Mouse (Mus musculus) right cerebral cortex, adult 18-20 months (tissue): ENCODE results near the gene Noxred1.
A peak's percentile ranks its signal among the peaks of the same experiment; 100 is the strongest.
"Not testable (repeated sequence)": the region's sequence is repeated elsewhere in the genome, so short reads cannot be mapped to it uniquely, and the experiment has no call there.

Experiments
- DNase-seq: peaks from one replicate; pipeline ENCODE4 v3.0.0; 2022; ENCODE audit warnings: mixed read lengths

Gene Noxred1

GRCm38 (mm10) chr12:87238632-87239031 lies at the start of gene Noxred1:
Gene Noxred1 (minus strand): TSS chr12:87238732.
- no peak for DNase-seq

DNA sequence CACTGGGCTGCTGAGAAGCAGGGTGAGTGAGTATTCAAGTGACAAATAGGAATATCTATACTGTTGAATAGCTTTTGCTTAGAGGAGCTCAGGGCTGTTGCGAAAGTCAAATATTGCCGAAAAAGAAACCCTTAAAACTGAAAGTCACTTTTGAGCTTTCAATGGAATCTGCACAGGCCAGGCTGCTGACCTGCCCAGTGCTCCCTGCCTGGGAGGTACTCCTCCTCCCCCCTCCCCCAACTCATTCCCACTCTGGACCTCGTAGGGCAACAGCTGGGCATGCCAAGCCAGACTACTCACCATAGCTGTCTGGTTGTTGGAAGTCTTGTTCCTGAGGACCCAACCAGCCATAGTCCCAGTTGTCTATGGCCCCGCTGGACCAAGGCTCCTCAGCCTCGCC lies 46.2 kb upstream of the Noxred1 start:
- no peak for DNase-seq

- DNase-seq: no peak
These were observed 45.7 kb upstream of the Noxred1 start for GRCm38 (mm10) chr12:87284268-87284667.

DNA sequence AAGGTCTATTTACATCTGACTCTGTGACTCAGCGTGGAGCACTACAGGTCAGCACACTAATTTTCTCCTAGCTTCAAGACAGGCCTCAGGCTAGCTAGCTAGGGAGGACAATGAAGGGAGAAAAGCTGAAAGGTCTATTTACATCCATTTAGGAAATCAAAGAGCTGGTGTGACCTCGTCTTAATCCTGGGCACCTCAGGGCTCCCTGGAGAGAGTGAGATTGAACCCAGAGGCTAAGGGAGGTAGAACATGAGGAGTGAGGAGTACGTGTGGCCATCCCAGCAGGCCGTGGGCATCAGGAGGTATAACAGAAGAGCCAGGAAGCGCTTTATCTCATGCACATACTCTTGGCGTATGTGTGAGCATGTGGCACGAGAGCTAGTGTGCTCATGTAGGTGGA lies 45.2 kb upstream of the Noxred1 start:
- DNase-seq: no peak

- DNase-seq: no peak
These were observed 44.2 kb upstream of the Noxred1 start for GRCm38 (mm10) chr12:87282743-87283142.

- no peak for DNase-seq
These were observed 43.2 kb upstream of the Noxred1 start for GRCm38 (mm10) chr12:87281766-87282165.

- no peak for DNase-seq
These were observed 41.3 kb upstream of the Noxred1 start for GRCm38 (mm10) chr12:87279879-87280278.

GRCm38 (mm10) chr12:87279350-87279749 lies 40.8 kb upstream of the Noxred1 start:
- DNase-seq: no peak

- no peak for DNase-seq
These were observed 39.7 kb upstream of the Noxred1 start for GRCm38 (mm10) chr12:87278118-87278730.

GRCm38 (mm10) chr12:87277251-87277650 lies 38.7 kb upstream of the Noxred1 start:
- not testable (repeated sequence) for DNase-seq

DNA sequence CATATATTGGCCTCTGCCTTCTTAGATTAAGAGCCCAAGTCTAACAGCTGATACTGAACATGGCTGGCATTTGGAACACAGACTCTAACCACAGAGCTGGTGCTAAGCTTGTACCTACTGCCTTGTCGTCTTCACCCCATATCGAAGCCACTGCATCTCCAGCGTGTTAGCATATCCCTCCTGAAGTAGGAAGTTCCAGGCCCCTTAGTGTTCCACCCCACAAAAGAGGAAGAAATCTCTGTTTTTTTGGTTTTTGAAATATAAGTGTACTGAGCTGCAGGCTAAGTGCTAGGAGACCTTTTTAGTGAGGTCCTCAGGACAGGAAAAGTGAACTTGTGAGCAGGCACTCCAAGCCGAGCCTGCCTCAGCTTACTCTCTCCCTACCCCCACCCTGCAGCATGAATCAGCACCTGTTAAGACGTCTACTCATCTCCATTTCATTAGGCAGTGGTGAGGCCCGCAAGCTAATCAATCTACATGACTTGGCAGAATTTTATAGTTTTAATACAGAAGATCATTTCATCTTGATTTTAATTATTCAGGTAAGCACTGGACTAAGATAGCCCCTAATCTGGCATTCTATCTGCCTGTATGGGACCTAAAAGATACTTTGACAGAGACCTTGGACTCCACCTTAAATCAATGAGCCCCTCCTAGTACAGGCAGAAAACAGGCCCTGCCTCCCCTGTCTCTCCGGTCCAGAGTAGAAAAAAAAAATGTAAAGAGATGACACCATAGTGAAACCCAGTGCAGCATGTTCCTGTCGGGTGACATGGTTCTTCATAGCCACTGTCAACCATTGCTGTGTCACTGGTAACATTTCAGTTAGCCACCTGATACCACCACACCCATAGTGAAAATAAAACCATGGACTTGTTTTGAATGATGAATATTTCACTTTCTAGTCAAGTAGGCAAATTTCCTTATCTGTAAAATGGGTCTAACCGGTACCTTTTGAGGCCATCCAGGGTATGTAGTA lies 36.6 kb upstream of the Noxred1 start:
- DNase-seq: no peak

- peak; percentile 18 for DNase-seq
These were observed 29.1 kb upstream of the Noxred1 start for GRCm38 (mm10) chr12:87267682-87268081.

- DNase-seq: no peak
These were observed 28.5 kb upstream of the Noxred1 start for GRCm38 (mm10) chr12:87266827-87267603.

DNA sequence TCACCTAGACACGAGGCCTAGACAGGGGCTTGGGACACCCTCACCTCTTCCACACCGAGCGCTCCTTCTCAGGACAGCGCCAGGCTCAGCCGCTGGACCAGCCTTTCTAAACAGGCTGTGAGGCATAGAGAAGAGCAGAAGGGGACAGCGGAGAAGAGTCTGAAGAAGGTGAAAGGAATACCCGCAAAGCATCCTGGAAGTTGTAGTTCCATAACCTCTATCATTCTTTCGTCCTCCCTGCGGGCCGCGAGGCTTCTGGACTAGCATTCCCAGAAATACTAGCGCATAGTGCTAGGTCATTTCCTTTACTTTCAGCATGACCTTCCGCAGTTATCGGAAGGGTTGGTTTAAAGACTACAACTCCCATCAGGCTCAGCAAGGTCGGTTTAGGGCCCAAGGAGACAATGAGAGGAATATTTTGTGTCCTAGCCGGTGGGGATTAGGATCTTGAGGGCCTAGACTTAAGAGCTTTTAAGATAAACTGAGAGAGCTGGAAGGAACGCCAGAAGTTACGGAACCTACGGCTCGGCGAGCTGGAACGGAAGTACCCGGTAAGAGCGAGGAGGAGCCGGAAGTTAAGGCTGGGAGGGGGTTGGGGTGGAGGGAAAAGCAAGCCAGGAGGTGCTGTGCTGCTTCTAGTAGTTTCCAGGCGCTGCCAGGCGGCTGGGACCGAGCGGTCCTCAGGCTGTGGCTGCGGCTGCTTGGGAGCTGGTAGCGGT lies 27.7 kb upstream of the Noxred1 start, which contains the start of the genes Vipas39 and Ahsa1:
Gene Vipas39, minus strand, starts transcription at position 149 of the 719 bp plus-strand sequence.
Gene Ahsa1, plus strand, starts transcription at position 372 of the 719 bp plus-strand sequence.
- peak; percentile 95 for DNase-seq

GRCm38 (mm10) chr12:87265444-87265843 lies 26.9 kb upstream of the Noxred1 start:
- DNase-seq: no peak

GRCm38 (mm10) chr12:87260562-87260961 lies 22.0 kb upstream of the Noxred1 start:
- no peak for DNase-seq

DNA sequence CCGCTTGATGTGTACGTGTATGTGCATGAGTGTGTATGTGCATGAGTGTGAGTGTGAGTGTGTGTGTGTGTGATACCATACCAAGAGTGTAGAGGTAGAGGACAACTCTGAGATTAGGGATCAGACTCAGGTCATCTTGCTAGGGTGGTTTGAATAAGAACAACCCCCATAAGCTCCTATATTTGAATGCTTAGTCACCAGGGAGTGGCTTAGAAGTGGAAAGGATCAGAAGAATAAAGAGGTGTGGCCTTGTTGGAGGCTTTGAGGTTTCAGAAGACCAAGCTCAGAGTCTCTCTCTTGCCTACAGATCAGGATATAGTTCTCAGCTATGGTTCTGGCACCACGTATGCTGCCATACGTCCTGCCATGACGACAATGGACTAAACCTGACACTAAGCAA lies 18.1 kb upstream of the Noxred1 start:
- DNase-seq: no peak

GRCm38 (mm10) chr12:87253878-87254277 lies 15.3 kb upstream of the Noxred1 start:
- DNase-seq: peak; percentile 24

DNA sequence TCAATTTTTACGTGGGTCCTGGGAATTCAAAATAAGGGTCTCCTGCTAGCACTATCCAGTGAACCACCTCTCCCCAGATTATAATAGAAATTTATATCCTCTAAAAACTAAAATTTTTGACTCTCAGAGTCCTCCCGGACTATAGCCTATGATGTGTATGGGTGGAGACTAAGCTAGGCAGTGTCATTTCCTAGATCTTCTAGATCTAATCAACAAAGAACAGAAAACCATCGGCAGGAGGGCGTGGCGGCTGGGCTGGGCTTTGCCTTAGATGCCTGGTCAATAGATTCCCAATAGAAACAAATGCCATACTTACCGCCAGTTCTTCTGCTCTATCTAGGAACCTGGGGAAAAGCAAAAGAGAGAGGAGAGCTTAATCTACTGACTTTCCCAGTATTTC lies 11.6 kb upstream of the Noxred1 start:
- no peak for DNase-seq

DNA sequence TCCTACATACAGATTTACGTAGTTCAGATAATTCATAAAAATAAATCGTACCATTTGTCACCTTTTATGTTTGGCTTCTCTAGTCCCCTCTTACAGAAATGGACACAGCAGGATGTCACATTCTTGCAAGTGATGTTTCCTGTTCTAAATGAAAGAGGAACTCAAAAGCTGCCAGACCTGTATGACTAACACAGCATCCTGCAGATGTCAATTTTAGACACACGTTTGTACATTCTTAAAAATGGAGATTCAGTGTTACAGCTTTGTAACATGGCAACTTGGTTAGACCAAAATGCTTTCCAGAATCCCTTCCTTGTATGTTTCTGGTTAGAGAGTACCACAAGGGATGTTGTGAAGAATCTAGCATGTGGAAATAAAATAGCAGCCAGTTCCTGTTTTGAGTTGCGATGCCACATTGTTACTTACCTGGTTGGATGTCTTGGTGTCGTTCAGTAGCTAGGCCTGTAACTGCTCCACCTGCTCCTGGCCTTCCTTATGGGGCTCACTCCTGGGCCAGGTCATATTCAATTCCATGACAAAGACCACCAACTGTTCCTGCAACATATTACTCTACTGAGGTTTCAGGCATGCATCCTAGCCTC lies 1.5 kb downstream of the Noxred1 start:
- no peak for DNase-seq

GRCm38 (mm10) chr12:87230379-87230895 lies 8.1 kb downstream of the Noxred1 start:
- no peak for DNase-seq

GRCm38 (mm10) chr12:87229633-87230032 lies 8.9 kb downstream of the Noxred1 start:
- no peak for DNase-seq
